Mouse (Mus musculus): Measurements from ENCODE around the gene Lamb1. TPM values are rescaled to one million over a fixed set of nuclear protein-coding genes. Genes with fewer than 3 reads are reported as not detected.

Gene Lamb1
- total RNA-seq, 2 experiments from 2014 or later, result 49.0 to 56.0 TPM

DNA sequence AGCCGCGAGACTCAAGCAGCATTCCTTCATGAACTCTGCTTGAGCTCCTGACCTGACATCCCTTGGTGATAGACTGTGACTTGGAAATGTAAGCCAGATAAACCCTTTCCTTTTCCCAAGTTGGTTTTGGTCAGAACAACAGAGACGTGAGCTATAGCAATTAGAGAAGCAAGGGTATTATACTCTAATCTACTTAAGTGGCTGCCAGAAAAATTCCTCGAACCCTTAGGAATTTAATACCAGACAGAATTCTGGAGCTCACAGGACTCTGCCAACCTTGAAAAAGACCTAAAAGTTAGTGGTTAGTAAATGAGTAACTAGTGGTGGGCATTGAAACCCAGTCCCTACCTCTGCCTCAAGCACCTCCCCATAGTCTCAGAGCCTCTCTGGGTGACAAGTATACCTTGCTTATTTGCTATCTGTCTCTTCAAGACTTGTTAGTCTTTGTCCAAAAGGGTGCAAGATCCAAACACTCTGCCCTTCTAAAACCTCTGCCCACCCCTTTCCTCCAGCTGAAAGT, 18.6 kb downstream of the Lamb1 start:
- DNase-seq, result no peak

DNA sequence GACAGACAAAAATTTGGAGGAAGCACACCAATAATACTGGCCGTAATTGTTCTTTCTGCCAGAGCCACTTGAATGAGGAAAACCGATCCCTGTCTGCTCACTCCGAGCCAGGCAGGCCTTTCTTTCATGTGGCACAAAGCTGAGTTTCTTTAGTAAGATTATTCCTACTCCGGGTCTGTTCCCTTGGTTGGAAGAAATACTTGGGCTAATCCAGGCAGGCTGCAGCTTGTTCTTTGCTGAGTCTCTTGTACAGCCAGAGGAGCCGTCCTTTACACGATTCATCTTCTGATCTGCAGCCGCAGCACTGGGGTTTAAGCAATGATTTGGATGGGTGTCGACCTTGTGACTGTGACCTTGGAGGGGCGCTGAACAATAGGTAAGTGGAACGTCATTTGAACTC, 24.0 kb downstream of the Lamb1 start:
- DNase-seq, result no peak

GRCm38 (mm10) chr12:31290951-31291350, 25.9 kb downstream of the Lamb1 start:
- no peak for DNase-seq

- peak; percentile 70 to 82 for DNase-seq
These were observed 28.5 kb downstream of the Lamb1 start for GRCm38 (mm10) chr12:31293361-31294142.

DNA sequence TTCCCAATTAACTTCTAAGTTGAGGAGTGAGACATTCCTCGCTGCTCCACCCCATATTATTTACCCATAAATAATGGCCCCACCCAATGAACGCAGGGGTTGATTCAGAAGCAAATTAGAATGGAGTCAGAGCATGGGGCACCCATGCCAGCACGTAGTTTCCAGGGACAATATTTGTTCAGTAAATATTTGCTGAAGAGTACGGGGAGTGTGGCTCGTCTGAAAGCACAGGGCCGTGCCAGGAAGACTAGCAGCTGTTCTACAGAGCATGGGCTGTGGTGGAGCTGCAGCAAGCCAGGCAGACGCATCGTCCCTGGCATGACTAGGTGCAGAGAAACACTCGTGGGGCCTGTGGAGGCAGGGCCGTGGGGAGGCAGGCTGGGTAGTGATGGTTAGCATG, 29.5 kb downstream of the Lamb1 start:
- DNase-seq, result peak in 1 of 2 experiments; percentile 45

GRCm38 (mm10) chr12:31294996-31295395, 30.0 kb downstream of the Lamb1 start:
- DNase-seq, result no peak

- DNase-seq, result peak in 1 of 2 experiments; percentile 58
These were observed 30.5 kb downstream of the Lamb1 start for GRCm38 (mm10) chr12:31295505-31295904.

GRCm38 (mm10) chr12:31296097-31296496, 31.1 kb downstream of the Lamb1 start:
- no peak for DNase-seq

DNA sequence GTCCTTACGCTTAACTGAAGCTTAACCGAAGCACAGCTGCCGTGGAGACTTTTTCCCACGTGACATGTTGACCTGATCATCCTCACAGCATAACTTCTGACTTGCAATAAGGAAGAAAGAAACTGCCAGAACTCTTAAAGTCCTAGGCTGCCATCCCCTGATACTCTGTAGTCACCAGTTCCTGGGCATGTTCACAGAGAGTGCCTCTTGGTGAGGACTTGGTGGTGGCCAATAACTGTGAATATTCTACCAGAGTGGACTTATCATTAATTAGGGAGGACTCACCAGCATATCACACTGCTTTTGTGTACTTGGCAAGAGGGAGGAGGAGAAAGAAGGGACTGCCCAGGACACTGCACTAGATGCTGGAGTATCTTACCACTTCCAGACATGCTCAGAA, 33.1 kb downstream of the Lamb1 start:
- no peak for DNase-seq

GRCm38 (mm10) chr12:31298530-31298929, 33.5 kb downstream of the Lamb1 start:
- no peak for DNase-seq

DNA sequence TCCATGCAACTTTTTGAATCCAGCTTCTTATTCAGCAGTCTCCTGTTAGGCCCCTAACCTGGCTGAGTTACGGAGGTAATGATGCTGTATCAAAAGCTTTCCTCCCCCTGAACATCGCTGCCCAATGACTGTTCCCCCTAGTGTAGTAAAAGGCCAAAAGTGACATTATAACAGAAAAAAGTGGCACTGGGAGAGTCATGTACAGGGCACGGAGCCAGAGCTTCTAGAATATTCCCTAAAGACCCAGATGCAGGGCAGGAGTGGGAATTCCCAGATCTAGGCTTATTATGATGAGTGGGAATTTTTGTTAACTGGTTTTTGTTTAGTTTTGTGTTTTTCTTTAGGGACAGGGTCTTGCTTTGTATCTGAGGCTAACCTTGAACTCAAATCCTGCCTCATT, 34.1 kb downstream of the Lamb1 start:
- DNase-seq, result no peak

DNA sequence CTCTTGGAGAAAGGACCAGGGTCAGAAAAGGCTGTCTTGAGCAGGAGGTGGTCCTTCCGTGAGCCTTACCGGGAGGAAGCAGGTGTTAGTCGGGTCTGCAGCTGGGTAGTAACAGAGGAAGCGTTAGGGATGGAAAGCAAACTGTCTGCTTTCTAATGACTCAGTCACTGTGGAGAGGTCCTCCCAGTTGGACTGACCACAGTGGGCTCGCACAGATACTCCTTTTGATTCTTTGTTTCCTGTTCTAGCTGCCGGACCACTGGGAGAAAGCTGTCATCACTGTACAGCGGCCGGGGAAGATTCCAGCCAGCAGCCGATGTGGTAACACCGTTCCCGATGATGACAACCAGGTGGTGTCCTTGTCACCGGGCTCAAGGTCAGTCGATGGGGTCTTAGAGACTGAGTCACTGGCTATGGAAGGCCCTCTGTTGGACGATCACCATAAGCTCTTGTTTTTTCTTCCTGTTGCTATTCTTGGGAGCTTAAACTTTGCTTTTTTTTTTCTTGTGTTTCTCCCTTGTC, 34.7 kb downstream of the Lamb1 start:
- peak; percentile 64 to 68 for DNase-seq

GRCm38 (mm10) chr12:31300276-31300675, 35.2 kb downstream of the Lamb1 start:
- no peak for DNase-seq

DNA sequence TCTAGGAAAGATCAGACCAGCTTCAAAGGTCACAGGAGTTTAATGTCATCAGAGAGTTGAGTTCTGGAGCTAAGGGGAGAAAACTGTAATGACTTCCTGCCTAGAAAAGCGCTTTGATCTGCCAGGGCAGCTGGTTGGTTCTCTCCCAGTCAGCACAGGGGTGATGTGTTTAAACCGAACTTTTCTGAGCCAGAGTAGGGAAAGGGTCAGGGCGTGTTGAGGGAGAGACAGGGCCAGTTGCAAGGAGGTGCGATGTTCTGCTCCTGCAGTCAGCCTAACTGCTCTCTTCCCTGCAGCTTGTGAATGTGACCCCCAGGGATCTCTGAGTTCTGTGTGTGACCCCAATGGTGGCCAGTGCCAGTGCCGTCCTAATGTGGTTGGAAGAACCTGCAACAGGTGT, 37.2 kb downstream of the Lamb1 start:
- DNase-seq, result no peak

- DNase-seq, result peak in 1 of 2 experiments; percentile 38
These were observed 37.9 kb downstream of the Lamb1 start for GRCm38 (mm10) chr12:31302766-31303511.

DNA sequence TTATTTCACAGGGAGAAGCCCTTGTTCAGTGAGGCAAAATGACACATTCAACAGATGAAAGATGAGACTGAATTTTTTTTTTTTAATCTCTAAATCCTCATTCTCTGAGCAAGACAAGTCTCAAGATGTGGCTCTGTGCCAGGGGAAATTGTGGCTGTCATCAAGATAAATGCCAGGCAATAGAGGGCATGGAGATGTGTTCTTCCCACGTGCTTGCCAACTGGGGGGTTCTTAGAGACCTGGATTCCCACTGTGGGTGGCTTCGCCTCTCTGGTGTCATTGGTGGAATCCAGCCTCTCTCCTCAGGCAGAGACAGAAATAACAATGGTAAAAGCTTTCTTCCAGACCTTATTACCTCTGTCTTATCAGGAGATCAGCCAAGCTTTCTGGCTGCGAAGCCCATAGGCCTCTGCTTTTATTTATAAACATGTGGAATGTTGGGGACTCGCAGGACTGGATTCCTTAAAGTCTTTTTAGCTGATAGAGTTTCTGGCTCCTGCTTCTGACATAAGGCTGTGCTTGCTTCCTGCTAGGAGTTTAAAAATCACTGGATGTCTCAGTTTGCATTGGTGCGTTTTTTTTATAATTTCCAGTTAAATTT, 41.1 kb downstream of the Lamb1 start:
- DNase-seq, result no peak

DNA sequence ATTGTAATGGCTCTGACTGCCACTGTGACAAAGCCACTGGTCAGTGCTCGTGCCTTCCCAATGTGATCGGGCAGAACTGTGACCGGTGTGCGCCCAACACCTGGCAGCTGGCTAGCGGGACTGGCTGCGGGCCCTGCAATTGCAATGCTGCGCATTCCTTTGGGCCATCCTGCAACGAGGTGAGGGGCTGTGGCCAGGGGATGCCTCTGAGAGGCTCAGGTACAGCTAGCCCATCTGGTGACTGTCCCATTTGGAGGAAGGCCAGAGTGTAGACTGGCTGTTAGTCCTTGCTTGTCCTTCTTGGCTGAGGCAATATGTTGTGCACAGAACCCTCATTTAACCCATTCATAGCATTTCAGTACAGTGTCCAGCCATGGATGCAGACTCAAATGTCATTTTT, 42.0 kb downstream of the Lamb1 start:
- peak; percentile 44 to 55 for DNase-seq

GRCm38 (mm10) chr12:31307756-31308155, 42.7 kb downstream of the Lamb1 start:
- DNase-seq, result no peak

DNA sequence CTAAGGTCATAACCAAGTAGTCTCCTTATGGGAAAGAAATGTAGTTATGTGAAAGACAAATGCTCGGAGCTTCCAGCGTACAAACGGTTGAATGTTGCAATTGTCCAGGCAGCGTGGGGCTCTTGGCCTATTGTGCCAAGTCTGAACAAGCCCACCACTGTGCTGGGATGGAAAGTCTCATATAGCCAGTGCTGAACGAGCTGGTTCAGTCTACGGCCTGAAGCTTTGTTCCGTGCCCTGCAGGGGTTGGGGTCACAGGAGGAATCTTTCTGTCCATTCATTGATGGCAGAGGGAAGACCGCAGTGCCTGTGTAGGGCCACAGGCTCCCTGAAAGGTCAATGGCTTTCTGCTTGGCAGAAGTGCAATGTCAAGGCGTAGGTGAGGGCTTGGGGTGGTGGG, 45.7 kb downstream of the Lamb1 start:
- no peak for DNase-seq

GRCm38 (mm10) chr12:31311671-31312265, 46.7 kb downstream of the Lamb1 start:
- no peak for DNase-seq

DNA sequence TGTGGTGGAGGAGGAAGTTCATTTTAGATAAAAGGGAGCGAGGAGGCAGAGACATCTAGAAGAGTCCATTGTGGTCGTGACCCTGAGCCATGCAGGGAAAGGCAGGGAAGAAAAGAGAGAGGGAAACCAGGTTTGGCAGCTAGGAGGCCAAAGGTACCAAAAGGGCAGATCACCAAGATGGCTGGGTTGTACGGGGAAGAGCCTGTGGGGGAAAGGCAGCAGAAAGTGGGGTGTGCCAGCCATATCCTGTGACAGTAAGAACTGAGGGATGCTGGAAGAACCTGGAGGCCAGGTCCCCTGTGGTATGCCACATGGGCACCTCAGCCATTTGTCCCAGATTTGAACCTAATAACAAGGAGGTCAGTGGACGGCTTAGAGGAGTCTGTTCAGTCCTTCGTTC, 47.2 kb downstream of the Lamb1 start:
- DNase-seq, result no peak

DNA sequence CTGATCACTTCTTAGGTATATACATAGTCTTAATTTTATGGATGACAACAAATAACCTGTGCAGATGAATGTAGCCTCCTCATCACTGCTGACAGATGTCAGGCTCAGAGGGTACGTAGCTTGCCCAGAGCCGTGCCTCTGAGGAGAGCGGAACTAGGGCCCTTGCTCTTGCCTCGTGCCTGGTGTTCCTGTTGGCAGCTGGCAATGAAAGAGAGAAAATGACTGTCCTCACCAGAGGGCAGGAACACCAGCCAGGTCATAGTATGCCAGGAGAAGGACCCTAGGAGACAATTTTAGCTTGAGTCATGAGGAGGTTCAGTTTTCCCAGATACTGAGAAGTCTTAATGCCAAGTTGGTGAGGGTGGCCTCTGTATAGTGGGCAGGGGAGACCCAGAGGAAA, 48.1 kb downstream of the Lamb1 start:
- peak in 1 of 2 experiments; percentile 52 for DNase-seq
